In genomic region chr13:98803699-98804098, GRCm38 (mm10) we compare ENCODE assay signal across 20 mouse cellular contexts. TPM values are rescaled to one million over a fixed set of nuclear protein-coding genes. Genes with fewer than 3 reads are reported as not detected.
DNase-seq lines count a peak whose midpoint lies in the region; ATAC-seq and TF ChIP-seq lines count a peak whose summit lies in the region.
"Had no signal": no experiment of that assay in that cellular context is flagged by ENCODE, and none has a peak within 500 bp of the region (broad histone marks: within the 10 kb centered on the region; RNA-seq: fewer than 3 reads in every experiment).

No protein-coding gene starts in this region.

- TF ChIP-seq CTCF in kidney, adult 2 months (conservative IDR thresholded peaks at IDR 0.05; ENCODE audit: insufficient read depth, insufficient read length, low read depth, low read length): no peak

- peak overlapping the region; percentile 20; the same call in 1 of the 2 replicates for H3K27ac ChIP-seq in kidney, embryonic 16.5 days (ENCODE audit: low read length)
- H3K27ac ChIP-seq in kidney, adult 2 months (ENCODE audit: insufficient read depth, low read depth, low read length): no peak overlapping the region
- H3K27ac ChIP-seq in hindbrain, embryonic 16.5 days (ENCODE audit: low read depth, low read length): no peak overlapping the region
- H3K27ac ChIP-seq: hindbrain, postnatal 0 days; layer of hippocampus, adult 2 months; limb, embryonic 13.5 days; neural tube, embryonic 12.5 days had no signal

- H3K27me3 ChIP-seq in kidney, embryonic 16.5 days (ENCODE audit: insufficient read depth, low read length): no peaks in the 10 kb centered on the region
- H3K27me3 ChIP-seq in kidney, adult 2 months (replicated peaks; ENCODE audit: control insufficient read depth, insufficient read depth, low read length): no peaks in the 10 kb centered on the region
- H3K27me3 ChIP-seq in hindbrain, embryonic 16.5 days (replicated peaks; ENCODE audit: control insufficient read depth, insufficient read depth, low read length): no peaks in the 10 kb centered on the region
- H3K27me3 ChIP-seq: CH12.LX; limb, embryonic 13.5 days; neural tube, embryonic 12.5 days had no signal

- H3K9ac ChIP-seq in kidney, embryonic 16.5 days (replicated peaks; ENCODE audit: low read length): no peak overlapping the region
- no peak overlapping the region for H3K9ac ChIP-seq in hindbrain, embryonic 16.5 days (ENCODE audit: low read depth, low read length)
- H3K9ac ChIP-seq: limb, embryonic 13.5 days; lung, embryonic 14.5 days; neural tube, embryonic 12.5 days had no signal

- ATAC-seq in kidney, embryonic 16.5 days (ENCODE audit: low FRiP score, low TSS enrichment): no peak
- ATAC-seq in common myeloid progenitor, adult 5-6 weeks (replicated peaks; ENCODE audit: low read depth, poor library complexity, severe bottlenecking): peak; percentile 99
- ATAC-seq in megakaryocyte-erythroid progenitor cell, adult 5-6 weeks (replicated peaks; ENCODE audit: low FRiP score, low TSS enrichment, poor library complexity, severe bottlenecking): peak; percentile 89
- ATAC-seq in hindbrain, embryonic 16.5 days: no peak
- ATAC-seq: forebrain, embryonic 16.5 days; hindbrain, postnatal 0 days had no signal

- no peak overlapping the region for H3K4me2 ChIP-seq in kidney, embryonic 16.5 days (replicated peaks; ENCODE audit: low read depth, low read length)
- H3K4me2 ChIP-seq in hindbrain, embryonic 16.5 days (ENCODE audit: low read length): no peak overlapping the region
- H3K4me2 ChIP-seq: limb, embryonic 13.5 days; lung, embryonic 14.5 days; neural tube, embryonic 12.5 days had no signal

- H3K9me3 ChIP-seq in kidney, embryonic 16.5 days (ENCODE audit: low read length): peaks cover 11% of the 10 kb centered on the region
- H3K9me3 ChIP-seq in hindbrain, embryonic 16.5 days (ENCODE audit: control insufficient read depth, low read length): peaks cover 4% of the 10 kb centered on the region; the same call in 1 of the 2 replicates
- H3K9me3 ChIP-seq: neural tube, embryonic 12.5 days had no signal

- H3K36me3 ChIP-seq in kidney, embryonic 16.5 days (ENCODE audit: insufficient read depth, low read length): peaks cover 45% of the 10 kb centered on the region
- peaks cover 9% of the 10 kb centered on the region for H3K36me3 ChIP-seq in kidney, adult 2 months (ENCODE audit: control insufficient read depth, insufficient read depth, low read length)
- peaks cover 11% of the 10 kb centered on the region for H3K36me3 ChIP-seq in hindbrain, embryonic 16.5 days (ENCODE audit: control insufficient read depth, insufficient read depth, low read length)

- 76% methylated on average over 4 of the region's 4 CpGs for WGBS in kidney, embryonic 16.5 days
- 66% methylated on average over 4 of the region's 4 CpGs for WGBS in kidney, adult 2 months
- WGBS in hindbrain, embryonic 16.5 days: 93% methylated on average over 4 of the region's 4 CpGs

- no peak for TF ChIP-seq POLR2A in kidney, adult 2 months (IDR thresholded peaks at IDR 0.05; ENCODE audit: low read depth, low read length)

- DNase-seq in kidney, postnatal 14 days: no peak
- peak; percentile 84 for DNase-seq in 416B (ENCODE audit: low read depth)
- DNase-seq in kidney, adult 2 months: no peak
- DNase-seq: cerebellum, postnatal 14 days; embryo, embryonic 11 days; heart, postnatal 4 days; kidney, adult 11 months; layer of hippocampus, postnatal 36 days; lung, embryonic 14.5 days; thymus, postnatal 25 days had no signal

- H3K4me1 ChIP-seq in kidney, embryonic 16.5 days (ENCODE audit: insufficient read depth, low read length): no peaks in the 10 kb centered on the region
- no peaks in the 10 kb centered on the region for H3K4me1 ChIP-seq in kidney, adult 2 months (ENCODE audit: control insufficient read depth, insufficient read depth, low read length)
- no peaks in the 10 kb centered on the region for H3K4me1 ChIP-seq in hindbrain, embryonic 16.5 days (ENCODE audit: control insufficient read depth, insufficient read depth, low read depth, low read length)
- H3K4me1 ChIP-seq: limb, embryonic 13.5 days; neural tube, embryonic 12.5 days had no signal

- no peak overlapping the region for H3K4me3 ChIP-seq in kidney, embryonic 16.5 days (ENCODE audit: low read length)
- H3K4me3 ChIP-seq in kidney, adult 2 months (ENCODE audit: insufficient read depth, low read depth, low read length): no peak overlapping the region
- no peak overlapping the region for H3K4me3 ChIP-seq in hindbrain, embryonic 16.5 days (ENCODE audit: low read length)
- H3K4me3 ChIP-seq: layer of hippocampus, adult 2 months; limb, embryonic 13.5 days; neural tube, embryonic 12.5 days had no signal

RNA-seq across cellular contexts. Expression of gene Fcho2, which starts 11.6 kb away (rescaled TPM):
- polyA plus RNA-seq in kidney, embryonic 16.5 days (2015; fragmentation: Nextera tagmentation; extraction: Ambion mirVana): 37.5 and 44.7 TPM in 2 replicates
- 22.8 and 35.0 TPM in 2 replicates for total RNA-seq in common myeloid progenitor, adult 5-6 weeks (2017)
- 42.2 and 43.0 TPM in 2 replicates for total RNA-seq in megakaryocyte-erythroid progenitor cell, adult 5-6 weeks (2014; fragmentation: Nextera tagmentation)
- 14.7 and 18.3 TPM in 2 replicates for total RNA-seq in megakaryocyte-erythroid progenitor cell, adult 5-6 weeks (2017)
- polyA plus RNA-seq in kidney, adult 2 months (2012; rRNA removed): 17.5 and 17.8 TPM in 2 replicates
- polyA plus RNA-seq in hindbrain, embryonic 16.5 days (2015; fragmentation: Nextera tagmentation; extraction: Ambion mirVana): 21.2 and 24.7 TPM in 2 replicates

Comparison
In these comparisons a context has a peak if more than half of its experiments do, and no peak if none do; other contexts are left out.
1. ATAC-seq: peak in common myeloid progenitor, adult 5-6 weeks (single experiment) and megakaryocyte-erythroid progenitor cell, adult 5-6 weeks (single experiment); none in kidney, embryonic 16.5 days (single experiment) and hindbrain, embryonic 16.5 days (single experiment).